Mouse (Mus musculus) forebrain, embryonic 11.5 days (tissue): ENCODE results near the gene Itpr3. TPM values are rescaled to one million over a fixed set of nuclear protein-coding genes. Genes with fewer than 3 reads are reported as not detected.
A peak's percentile ranks its signal among the peaks of the same experiment; 100 is the strongest.

Source experiments
- ATAC-seq: fragments of 200-750 bp; cut with Nextera tagmentation; replicated peaks from 2 replicates; pipeline ENCODE4 v1.8.0; 2017; ENCODE audit warnings: moderate TSS enrichment; ENCODE audit not compliant: low FRiP score
- DNase-seq: peaks from one replicate; pipeline ENCODE4 v3.0.0-alpha.2; 2017; ENCODE audit warnings: low spot score
- H3K27ac ChIP-seq: fragments of 300-500 bp; sonication (generic); 2 replicates; pipeline ENCODE4 v1.5.1; 2014; ENCODE audit warnings: low read depth, low read length
- H3K27me3 ChIP-seq: fragments of 300-500 bp; sonication (generic); 2 replicates; pipeline ENCODE4 v1.6.1; 2014; ENCODE audit warnings: mild to moderate bottlenecking, low read length, mixed read lengths; ENCODE audit not compliant: control insufficient read depth, insufficient read depth
- H3K36me3 ChIP-seq: fragments of 300-500 bp; sonication (generic); 2 replicates; pipeline ENCODE4 v1.6.1; 2014; ENCODE audit warnings: mild to moderate bottlenecking, low read length, moderate library complexity, mixed read lengths; ENCODE audit not compliant: control insufficient read depth, insufficient read depth
- H3K4me1 ChIP-seq: fragments of 300-500 bp; sonication (generic); replicated peaks from 2 replicates; pipeline ENCODE4 v1.6.1; 2014; ENCODE audit warnings: low read length, mixed read lengths; ENCODE audit not compliant: control insufficient read depth, insufficient read depth
- H3K4me2 ChIP-seq: fragments of 300-500 bp; sonication (generic); 2 replicates; pipeline ENCODE4 v1.6.1; 2014; ENCODE audit warnings: low read depth, mild to moderate bottlenecking, low read length, moderate library complexity, mixed read lengths; ENCODE audit not compliant: severe bottlenecking
- H3K4me3 ChIP-seq: fragments of 300-500 bp; sonication (generic); 2 replicates; pipeline ENCODE4 v1.5.1; 2014; ENCODE audit warnings: low read depth, low read length
- H3K9ac ChIP-seq: fragments of 300-500 bp; sonication (generic); 2 replicates; pipeline ENCODE4 v1.6.1; 2014; ENCODE audit warnings: low read length
- H3K9me3 ChIP-seq: fragments of 300-500 bp; sonication (generic); 2 replicates; pipeline ENCODE4 v1.6.1; 2016; ENCODE audit warnings: low read length, mixed read lengths; ENCODE audit not compliant: control insufficient read depth
- WGBS: fragments of 180-500 bp; shearing (Covaris S2); extraction: QIAGEN DNeasy Blood & Tissue Kit; methylation state at CpG from one replicate; pipeline ENCODE4 v1.1.7; 2014; 5-methylcytosine and 5-hydroxymethylcytosine counted together
- polyA plus RNA-seq: library from polyadenylated mRNA; unstranded; fragments of >200 nt; fragmentation: Nextera tagmentation; extraction: Ambion mirVana; gene quantifications from 2 replicates; pipeline ENCODE4 v1.2.1, GENCODE M21; 2014

The Itpr3 gene
- polyA plus RNA-seq, 1 experiment from 2014 or later: 2.2 TPM

GRCm38 (mm10) chr17:27021736-27022135, 35.4 kb upstream of the Itpr3 start:
- no peak overlapping the region for H3K4me2 ChIP-seq
- no peaks in the 10 kb centered on the region for H3K9me3 ChIP-seq
- H3K27me3 ChIP-seq: no peaks in the 10 kb centered on the region
- no peak overlapping the region for H3K9ac ChIP-seq
- H3K4me3 ChIP-seq: no peak overlapping the region
- H3K4me1 ChIP-seq: peaks cover 3% of the 10 kb centered on the region; the same call in 1 of the 2 replicates
- H3K27ac ChIP-seq: no peak overlapping the region
- H3K36me3 ChIP-seq: peaks cover 6% of the 10 kb centered on the region; the same call in 1 of the 2 replicates
- WGBS: 95% methylated on average over 9 of the region's 9 CpGs
- no peak for ATAC-seq
- DNase-seq: no peak

DNA sequence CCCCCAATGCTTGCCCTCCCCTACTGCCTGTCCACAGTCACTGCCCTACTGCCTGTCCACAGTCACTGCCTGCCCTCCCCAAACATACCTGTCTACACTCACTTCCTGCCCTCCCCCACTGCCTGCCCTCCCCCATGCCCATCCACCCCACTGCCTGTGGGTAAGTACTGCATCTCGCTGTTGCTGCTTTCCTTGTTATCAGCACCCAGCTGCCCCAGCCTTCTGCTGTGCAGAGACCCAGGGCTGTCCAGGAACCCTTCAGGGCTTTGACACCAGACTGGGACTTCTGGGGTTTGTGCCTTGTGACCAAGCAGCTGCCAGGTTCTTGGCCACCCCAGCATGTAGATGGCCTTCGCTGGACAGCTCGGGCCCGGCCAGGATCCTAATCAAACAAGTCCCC, 33.8 kb upstream of the Itpr3 start:
- no peak for ATAC-seq
- Histone ChIP-seq H3K27ac (no peak overlapping the region), H3K36me3 (peaks cover 6% of the 10 kb centered on the region; the same call in 1 of the 2 replicates), H3K9me3 (no peaks in the 10 kb centered on the region), H3K4me2 (no peak overlapping the region), H3K27me3 (no peaks in the 10 kb centered on the region), H3K4me3 (no peak overlapping the region), H3K9ac (no peak overlapping the region), H3K4me1 (peaks cover 9% of the 10 kb centered on the region; the same call in 1 of the 2 replicates)
- 85% methylated on average over 4 of the region's 4 CpGs for WGBS
- no peak for DNase-seq

DNA sequence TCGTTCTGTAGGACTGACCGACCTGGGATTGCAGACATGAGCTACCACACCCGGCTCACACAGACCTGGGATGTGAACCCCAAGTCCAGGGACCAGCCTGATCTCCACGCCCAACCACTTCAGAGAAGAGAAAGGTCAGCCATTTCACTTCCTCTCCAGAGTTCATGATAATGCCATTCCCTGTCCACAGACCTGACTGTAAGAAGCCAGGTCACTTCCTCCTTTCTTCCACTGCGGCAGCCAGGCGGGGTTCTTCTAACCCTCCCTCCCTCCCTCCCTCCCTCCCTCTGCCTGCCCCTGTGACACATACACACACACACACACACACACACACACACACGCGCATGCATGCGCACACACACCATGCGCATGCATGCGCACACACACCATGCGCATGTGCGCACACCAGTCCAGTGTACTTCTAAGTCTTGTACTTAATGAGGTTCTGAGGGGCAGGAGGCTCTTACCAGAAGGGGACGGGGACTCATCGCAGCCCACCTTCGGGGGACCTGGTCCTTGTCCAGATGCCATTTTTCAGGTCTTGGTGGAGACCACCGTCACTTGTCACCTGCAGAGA, 31.7 kb upstream of the Itpr3 start:
- peaks cover 8% of the 10 kb centered on the region; the same call in 1 of the 2 replicates for H3K4me1 ChIP-seq
- no peak overlapping the region for H3K4me3 ChIP-seq
- ATAC-seq (no peak), DNase-seq (no peak)
- H3K4me2 ChIP-seq: no peak overlapping the region
- H3K27ac ChIP-seq: no peak overlapping the region
- 94% methylated on average over 17 of the region's 17 CpGs for WGBS
- H3K27me3 ChIP-seq: no peaks in the 10 kb centered on the region
- H3K9me3 ChIP-seq: no peaks in the 10 kb centered on the region
- no peak overlapping the region for H3K9ac ChIP-seq
- peaks cover 6% of the 10 kb centered on the region; the same call in 1 of the 2 replicates for H3K36me3 ChIP-seq

DNA sequence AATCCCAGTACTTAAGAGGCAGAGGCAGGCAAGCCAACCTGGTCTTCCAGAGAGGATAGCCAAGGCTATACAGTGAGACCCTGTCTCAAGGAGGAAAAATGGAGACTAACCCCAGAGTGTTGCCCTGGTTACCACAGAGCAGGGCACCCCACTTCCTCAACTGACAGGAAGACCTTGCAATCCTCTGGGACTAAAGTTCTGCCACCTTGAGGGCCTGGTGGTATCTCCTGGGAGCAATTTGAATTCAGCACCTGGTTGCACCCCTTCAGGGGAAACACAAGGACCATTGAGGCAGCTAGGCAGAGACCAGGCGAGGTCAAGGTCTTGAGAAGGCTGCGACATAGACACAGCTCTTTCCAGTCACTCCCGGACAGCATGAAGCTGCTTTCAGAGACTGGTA, 31.2 kb upstream of the Itpr3 start:
- 88% methylated on average over 3 of the region's 3 CpGs for WGBS
- no peak overlapping the region for H3K4me3 ChIP-seq
- H3K27me3 ChIP-seq: no peaks in the 10 kb centered on the region
- peaks cover 6% of the 10 kb centered on the region; the same call in 1 of the 2 replicates for H3K36me3 ChIP-seq
- H3K9ac ChIP-seq: no peak overlapping the region
- no peaks in the 10 kb centered on the region for H3K9me3 ChIP-seq
- DNase-seq (no peak), ATAC-seq (no peak)
- no peak overlapping the region for H3K27ac ChIP-seq
- peaks cover 8% of the 10 kb centered on the region; the same call in 1 of the 2 replicates for H3K4me1 ChIP-seq
- no peak overlapping the region for H3K4me2 ChIP-seq

DNA sequence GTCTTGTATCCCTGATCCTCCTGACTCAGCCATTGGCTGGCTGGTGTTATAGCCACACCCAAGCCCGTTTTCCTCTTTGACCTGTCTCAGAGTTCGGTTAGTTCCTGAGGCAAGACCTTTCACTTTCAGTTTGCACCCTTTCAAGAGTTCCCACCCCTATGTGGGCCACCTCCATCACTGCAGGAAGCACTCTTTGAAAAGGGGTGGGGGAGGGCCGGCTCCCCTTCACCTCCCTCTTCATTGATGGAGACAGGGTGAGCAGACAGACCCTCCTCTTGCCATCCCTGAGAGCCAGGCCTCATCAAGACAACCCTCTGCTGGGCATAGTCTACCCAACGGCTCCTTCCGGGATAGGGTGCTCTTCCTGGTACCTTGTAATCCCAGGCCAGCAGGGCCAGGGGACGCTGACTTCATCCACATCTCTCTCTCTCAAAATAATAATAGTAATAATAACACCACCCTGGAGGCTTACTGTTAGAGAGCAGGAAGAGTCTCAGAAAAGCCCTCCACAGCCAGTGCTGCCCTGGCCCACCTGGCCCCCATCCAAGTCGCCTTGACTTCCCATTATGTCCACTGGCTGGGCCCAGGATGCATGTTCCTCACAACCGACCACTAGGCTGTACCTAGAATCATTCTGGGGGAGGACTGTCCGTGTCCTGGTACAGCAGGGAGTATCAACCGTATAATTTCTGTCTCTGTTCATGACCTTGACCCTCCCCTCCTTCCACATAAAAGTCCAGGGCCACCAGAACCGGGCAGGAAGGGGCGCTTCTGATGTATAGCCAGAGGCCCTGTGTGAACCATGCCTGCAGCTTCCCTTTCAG, 29.4 kb upstream of the Itpr3 start:
- Histone ChIP-seq H3K9ac (peak overlapping the region; percentile 89), H3K36me3 (no peaks in the 10 kb centered on the region), H3K4me3 (peak overlapping the region; percentile 54), H3K4me1 (peaks cover 8% of the 10 kb centered on the region; the same call in 1 of the 2 replicates), H3K9me3 (no peaks in the 10 kb centered on the region), H3K27me3 (no peaks in the 10 kb centered on the region), H3K4me2 (peak overlapping the region; percentile 94), H3K27ac (no peak overlapping the region)
- ATAC-seq (0 out of 2 replicates have a peak, but pooled peaks have one; percentile 34), DNase-seq (no peak)
- 48% methylated on average over 12 of the region's 12 CpGs for WGBS

GRCm38 (mm10) chr17:27028284-27028795, 28.8 kb upstream of the Itpr3 start:
- no peak overlapping the region for H3K27ac ChIP-seq
- no peaks in the 10 kb centered on the region for H3K9me3 ChIP-seq
- DNase-seq: peak; percentile 94
- no peaks in the 10 kb centered on the region for H3K36me3 ChIP-seq
- peak overlapping the region; percentile 54 for H3K4me3 ChIP-seq
- peak overlapping the region; percentile 89 for H3K9ac ChIP-seq
- WGBS: 3% methylated on average over 19 of the region's 19 CpGs
- ATAC-seq: peak; percentile 80
- peaks cover 8% of the 10 kb centered on the region; the same call in 1 of the 2 replicates for H3K4me1 ChIP-seq
- peak overlapping the region; percentile 94 for H3K4me2 ChIP-seq
- H3K27me3 ChIP-seq: no peaks in the 10 kb centered on the region

DNA sequence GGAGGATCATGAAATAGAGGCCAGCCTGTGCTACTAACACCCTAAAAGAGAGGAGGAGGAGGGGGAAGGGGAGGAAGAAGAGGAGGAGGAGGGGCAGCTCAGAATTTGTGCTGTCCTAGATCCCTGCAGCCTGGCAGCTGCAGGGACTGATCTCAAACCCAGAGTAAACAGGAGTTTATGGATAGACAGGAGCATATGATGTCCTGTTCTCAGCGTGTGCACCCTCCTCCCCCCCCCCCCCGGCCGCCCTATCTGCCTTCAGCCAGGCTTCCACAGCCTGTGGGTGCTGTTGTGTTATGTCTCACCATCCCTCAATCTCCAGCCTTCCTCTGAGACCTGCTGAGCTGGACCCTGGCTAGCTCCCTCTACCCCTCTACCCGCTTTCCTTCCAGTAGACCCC, 28.2 kb upstream of the Itpr3 start, which contains the start of gene Bak1:
Bak1 (minus strand) TSS at position 101 of the 400 bp plus-strand sequence.
- H3K36me3 ChIP-seq: no peaks in the 10 kb centered on the region
- peak within 1 kb of the TSS; percentile 94 for H3K4me2 ChIP-seq
- peak within 1 kb of the TSS; percentile 89 for H3K9ac ChIP-seq
- no peak within 1 kb of the TSS for H3K27ac ChIP-seq
- no peaks in the 10 kb centered on the region for H3K9me3 ChIP-seq
- DNase-seq (no peak), ATAC-seq (0 out of 2 replicates have a peak, but pooled peaks have one; percentile 8)
- H3K27me3 ChIP-seq: no peaks in the 10 kb centered on the region
- peaks cover 8% of the 10 kb centered on the region; the same call in 1 of the 2 replicates for H3K4me1 ChIP-seq
- peak within 1 kb of the TSS; percentile 54 for H3K4me3 ChIP-seq
- WGBS: 79% methylated on average over 4 of the region's 4 CpGs

GRCm38 (mm10) chr17:27029431-27029830, 27.7 kb upstream of the Itpr3 start:
- H3K27ac ChIP-seq: no peak overlapping the region
- DNase-seq: peak; percentile 55
- no peak overlapping the region for H3K4me2 ChIP-seq
- 88% methylated on average over 14 of the region's 14 CpGs for WGBS
- H3K4me1 ChIP-seq: peaks cover 8% of the 10 kb centered on the region; the same call in 1 of the 2 replicates
- no peaks in the 10 kb centered on the region for H3K36me3 ChIP-seq
- no peaks in the 10 kb centered on the region for H3K27me3 ChIP-seq
- no peak overlapping the region for H3K9ac ChIP-seq
- H3K4me3 ChIP-seq: no peak overlapping the region
- H3K9me3 ChIP-seq: no peaks in the 10 kb centered on the region
- ATAC-seq: no peak
